Mouse (Mus musculus): ENCODE data around the gene Paqr7. TPM values are rescaled to one million over a fixed set of nuclear protein-coding genes. Genes with fewer than 3 reads are reported as not detected.
A peak's percentile ranks its signal among the peaks of the same experiment; 100 is the strongest.
"Not testable (repeated sequence)": the region's sequence is repeated elsewhere in the genome, so short reads cannot be mapped to it uniquely, and the experiment has no call there.

The Paqr7 gene
- polyA plus RNA-seq, 1 experiment from 2014 or later = 6.5 TPM

- Histone ChIP-seq H3K27ac (peak overlapping the region; percentile 38; the same call in 1 of the 2 replicates), H3K9ac (peak overlapping the region; percentile 22; the same call in 1 of the 2 replicates), H3K4me2 (0 out of 2 replicates have a peak overlapping the region, but pooled peaks have one; percentile 11), H3K4me1 (peaks cover 60% of the 10 kb centered on the region)
- 76% methylated on average over 6 of the region's 6 CpGs for WGBS (ENCODE audit: insufficient replicate concordance)
- not testable (repeated sequence) for H3K9me3 ChIP-seq (replicated peaks); H3K36me3 ChIP-seq; H3K4me3 ChIP-seq; ATAC-seq; H3K27me3 ChIP-seq (replicated peaks)
These were observed 2.3 kb upstream of the Paqr7 start for GRCm38 (mm10) chr4:134494161-134494560.

- H3K4me2 ChIP-seq = 0 out of 2 replicates have a peak overlapping the region, but pooled peaks have one; percentile 11
- no peak overlapping the region for H3K4me3 ChIP-seq
- H3K4me1 ChIP-seq = peaks cover 55% of the 10 kb centered on the region
- H3K9ac ChIP-seq = peak overlapping the region; percentile 22; the same call in 1 of the 2 replicates
- peak; percentile 40 for ATAC-seq
- H3K36me3 ChIP-seq = no peaks in the 10 kb centered on the region
- H3K27me3 ChIP-seq (replicated peaks) = peaks cover 4% of the 10 kb centered on the region; the same call in 1 of the 2 replicates
- peak overlapping the region; percentile 38; the same call in 1 of the 2 replicates for H3K27ac ChIP-seq
- WGBS (ENCODE audit: insufficient replicate concordance) = 22% methylated on average over 16 of the region's 16 CpGs
- H3K9me3 ChIP-seq (replicated peaks) = peaks cover 4% of the 10 kb centered on the region; the same call in 1 of the 2 replicates
These were observed 1.5 kb upstream of the Paqr7 start for GRCm38 (mm10) chr4:134494780-134495545.

GRCm38 (mm10) chr4:134495546-134495923 lies 962 bp upstream of the Paqr7 start:
- no peak overlapping the region for H3K4me3 ChIP-seq
- no peaks in the 10 kb centered on the region for H3K36me3 ChIP-seq
- H3K9ac ChIP-seq = no peak overlapping the region
- H3K27me3 ChIP-seq (replicated peaks) = peaks cover 4% of the 10 kb centered on the region; the same call in 1 of the 2 replicates
- peaks cover 3% of the 10 kb centered on the region; the same call in 1 of the 2 replicates for H3K9me3 ChIP-seq (replicated peaks)
- H3K4me2 ChIP-seq = no peak overlapping the region
- peaks cover 58% of the 10 kb centered on the region for H3K4me1 ChIP-seq
- ATAC-seq = no peak
- peak overlapping the region; percentile 38; the same call in 1 of the 2 replicates for H3K27ac ChIP-seq
- WGBS (ENCODE audit: insufficient replicate concordance) = 68% methylated on average over 5 of the region's 5 CpGs

GRCm38 (mm10) chr4:134497223-134497622 lies 726 bp downstream of the Paqr7 start:
- H3K4me1 ChIP-seq = peaks cover 66% of the 10 kb centered on the region
- no peaks in the 10 kb centered on the region for H3K9me3 ChIP-seq (replicated peaks)
- H3K4me3 ChIP-seq = peak overlapping the region; percentile 62
- H3K36me3 ChIP-seq = no peaks in the 10 kb centered on the region
- peak overlapping the region; percentile 74 for H3K9ac ChIP-seq
- H3K27me3 ChIP-seq (replicated peaks) = peaks cover 4% of the 10 kb centered on the region; the same call in 1 of the 2 replicates
- peak; percentile 11 for ATAC-seq
- H3K27ac ChIP-seq = peak overlapping the region; percentile 79
- WGBS (ENCODE audit: insufficient replicate concordance) = 6% methylated on average over 6 of the region's 6 CpGs
- H3K4me2 ChIP-seq = peak overlapping the region; percentile 96

- peaks cover 4% of the 10 kb centered on the region; the same call in 1 of the 2 replicates for H3K27me3 ChIP-seq (replicated peaks)
- H3K36me3 ChIP-seq = no peaks in the 10 kb centered on the region
- no peaks in the 10 kb centered on the region for H3K9me3 ChIP-seq (replicated peaks)
- no peak overlapping the region for H3K27ac ChIP-seq
- H3K4me3 ChIP-seq = no peak overlapping the region
- no peak overlapping the region for H3K9ac ChIP-seq
- H3K4me1 ChIP-seq = peaks cover 70% of the 10 kb centered on the region
- WGBS (ENCODE audit: insufficient replicate concordance) = 58% methylated on average over 12 of the region's 12 CpGs
- no peak for ATAC-seq
- peak overlapping the region; percentile 96 for H3K4me2 ChIP-seq
These were observed 1.7 kb downstream of the Paqr7 start for GRCm38 (mm10) chr4:134497986-134498731.

- ATAC-seq; H3K4me2 ChIP-seq; H3K9ac ChIP-seq; H3K9me3 ChIP-seq (replicated peaks); H3K27ac ChIP-seq; H3K27me3 ChIP-seq (replicated peaks); H3K36me3 ChIP-seq; H3K4me3 ChIP-seq: not testable (repeated sequence)
- peaks cover 73% of the 10 kb centered on the region for H3K4me1 ChIP-seq
- WGBS (ENCODE audit: insufficient replicate concordance) = 48% methylated on average over 6 of the region's 6 CpGs
These were observed 2.5 kb downstream of the Paqr7 start for GRCm38 (mm10) chr4:134498983-134499382.

- H3K4me1 ChIP-seq = peaks cover 73% of the 10 kb centered on the region
- no peaks in the 10 kb centered on the region for H3K27me3 ChIP-seq (replicated peaks)
- no peak for ATAC-seq
- H3K27ac ChIP-seq = no peak overlapping the region
- H3K4me2 ChIP-seq = no peak overlapping the region
- no peaks in the 10 kb centered on the region for H3K9me3 ChIP-seq (replicated peaks)
- no peak overlapping the region for H3K9ac ChIP-seq
- H3K36me3 ChIP-seq = no peaks in the 10 kb centered on the region
- WGBS (ENCODE audit: insufficient replicate concordance) = 79% methylated on average over 6 of the region's 6 CpGs
- no peak overlapping the region for H3K4me3 ChIP-seq
These were observed 4.6 kb downstream of the Paqr7 start for GRCm38 (mm10) chr4:134501095-134501494.

GRCm38 (mm10) chr4:134503686-134504357 lies 7.3 kb downstream of the Paqr7 start:
- Histone ChIP-seq H3K27me3 (replicated peaks) (no peaks in the 10 kb centered on the region), H3K4me1 (peaks cover 73% of the 10 kb centered on the region), H3K4me3 (0 out of 2 replicates have a peak overlapping the region, but pooled peaks have one; percentile 20), H3K4me2 (peak overlapping the region; percentile 52), H3K9me3 (replicated peaks) (no peaks in the 10 kb centered on the region), H3K9ac (peak overlapping the region; percentile 29; the same call in 1 of the 2 replicates), H3K27ac (peak overlapping the region; percentile 67), H3K36me3 (peaks cover 7% of the 10 kb centered on the region)
- peak; percentile 57 for ATAC-seq
- 36% methylated on average over 4 of the region's 4 CpGs for WGBS (ENCODE audit: insufficient replicate concordance)

GRCm38 (mm10) chr4:134505303-134505789 lies 8.8 kb downstream of the Paqr7 start:
- Histone ChIP-seq H3K27ac (peak overlapping the region; percentile 77), H3K27me3 (replicated peaks) (no peaks in the 10 kb centered on the region), H3K9ac (peak overlapping the region; percentile 49; the same call in 1 of the 2 replicates), H3K36me3 (peaks cover 7% of the 10 kb centered on the region), H3K4me3 (no peak overlapping the region), H3K4me2 (peak overlapping the region; percentile 40; the same call in 1 of the 2 replicates), H3K9me3 (replicated peaks) (no peaks in the 10 kb centered on the region), H3K4me1 (peaks cover 83% of the 10 kb centered on the region)
- no peak for ATAC-seq
- 58% methylated on average over 4 of the region's 4 CpGs for WGBS (ENCODE audit: insufficient replicate concordance)

GRCm38 (mm10) chr4:134505966-134506594 lies 9.6 kb downstream of the Paqr7 start:
- peak overlapping the region; percentile 77 for H3K27ac ChIP-seq
- H3K4me3 ChIP-seq = no peak overlapping the region
- ATAC-seq = peak; percentile 86
- peak overlapping the region; percentile 40 for H3K4me2 ChIP-seq
- no peak overlapping the region for H3K9ac ChIP-seq
- WGBS (ENCODE audit: insufficient replicate concordance) = 25% methylated on average over 3 of the region's 4 CpGs
- no peaks in the 10 kb centered on the region for H3K9me3 ChIP-seq (replicated peaks)
- H3K36me3 ChIP-seq = peaks cover 7% of the 10 kb centered on the region
- H3K4me1 ChIP-seq = peaks cover 82% of the 10 kb centered on the region
- H3K27me3 ChIP-seq (replicated peaks) = no peaks in the 10 kb centered on the region

GRCm38 (mm10) chr4:134506713-134507112 lies 10.2 kb downstream of the Paqr7 start:
- 86% methylated on average over 19 of the region's 19 CpGs for WGBS (ENCODE audit: insufficient replicate concordance)
- peak overlapping the region; percentile 30 for H3K27ac ChIP-seq
- no peak overlapping the region for H3K4me2 ChIP-seq

More at GRCm38 (mm10) chr4:134506713-134507112, 10.2 kb downstream of the Paqr7 start:
- Histone ChIP-seq H3K36me3 (peaks cover 7% of the 10 kb centered on the region), H3K9ac (no peak overlapping the region), H3K27me3 (replicated peaks) (no peaks in the 10 kb centered on the region), H3K4me1 (peaks cover 83% of the 10 kb centered on the region), H3K9me3 (replicated peaks) (no peaks in the 10 kb centered on the region), H3K4me3 (no peak overlapping the region)
- no peak for ATAC-seq
